Mouse (Mus musculus): ENCODE measurements at regions not wholly inside any gene's neighbourhood (a gene's known extent, or its start where the extent isn't known, plus 50 kb on each side); places are given as distances from the start of the nearest gene placed in this dataset.
A peak's percentile ranks its signal among the peaks of the same experiment; 100 is the strongest.

DNA sequence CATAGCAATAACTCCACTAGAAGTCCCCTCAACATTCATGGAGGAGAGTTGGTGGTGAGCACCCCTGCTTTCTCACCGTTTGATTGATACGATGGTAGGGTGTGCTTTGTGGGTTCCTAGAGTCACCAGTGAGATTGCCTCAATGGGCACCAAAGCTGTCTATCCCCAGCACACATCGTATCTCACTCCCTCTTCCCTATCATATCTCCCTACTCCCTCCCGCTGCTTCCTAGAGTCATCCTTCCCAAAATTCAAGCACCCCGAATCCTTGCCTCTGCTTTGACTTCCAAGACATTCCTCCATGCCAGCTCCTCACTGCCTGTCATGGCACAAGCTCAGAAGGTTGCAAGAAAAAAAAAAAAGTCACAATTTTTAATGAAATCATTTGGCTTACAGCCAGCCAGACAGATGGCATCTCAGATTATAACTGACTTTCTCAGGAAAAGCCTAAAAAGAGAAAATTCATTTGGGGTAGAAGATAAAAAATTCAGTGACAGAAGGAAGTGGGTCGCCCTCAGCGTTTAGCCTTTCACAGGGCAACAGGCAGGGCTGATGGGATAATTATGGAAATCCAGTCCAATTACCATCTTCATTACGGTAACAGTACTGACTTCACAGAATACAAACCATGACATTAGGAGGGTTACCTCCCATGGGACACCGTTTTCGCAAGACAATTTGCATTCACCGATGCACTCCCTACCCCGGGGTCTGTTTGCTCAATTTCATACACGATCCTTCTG, 114.3 kb downstream of the Drd1 start:
- DNase-seq: peak; percentile 87
- H3K9ac ChIP-seq: no peak overlapping the region
- WGBS: 41% methylated on average over 13 of the region's 13 CpGs

GRCm38 (mm10) chr13:53935174-53935699, 120.3 kb downstream of the Drd1 start:
- 69% methylated on average over 14 of the region's 14 CpGs for WGBS

More for the DNA sequence above, 114.3 kb downstream of the Drd1 start:
- no peaks in the 10 kb centered on the region for H3K9me3 ChIP-seq (ENCODE audit: low read length)
- peak overlapping the region; percentile 50 for H3K27ac ChIP-seq (ENCODE audit: low read depth, low read length)
- TF ChIP-seq CTCF (IDR thresholded peaks at IDR 0.05; ENCODE audit: low read depth): no peak
- peak; percentile 84 for ATAC-seq
- H3K36me3 ChIP-seq (ENCODE audit: insufficient read depth): no peaks in the 10 kb centered on the region
- no peak overlapping the region for H3K4me3 ChIP-seq (ENCODE audit: low read depth, low read length)
- no peaks in the 10 kb centered on the region for H3K4me1 ChIP-seq (ENCODE audit: insufficient read depth)
- no peaks in the 10 kb centered on the region for H3K27me3 ChIP-seq (ENCODE audit: insufficient read depth, low read length)
- H3K4me2 ChIP-seq (ENCODE audit: low read depth): no peak overlapping the region

DNA sequence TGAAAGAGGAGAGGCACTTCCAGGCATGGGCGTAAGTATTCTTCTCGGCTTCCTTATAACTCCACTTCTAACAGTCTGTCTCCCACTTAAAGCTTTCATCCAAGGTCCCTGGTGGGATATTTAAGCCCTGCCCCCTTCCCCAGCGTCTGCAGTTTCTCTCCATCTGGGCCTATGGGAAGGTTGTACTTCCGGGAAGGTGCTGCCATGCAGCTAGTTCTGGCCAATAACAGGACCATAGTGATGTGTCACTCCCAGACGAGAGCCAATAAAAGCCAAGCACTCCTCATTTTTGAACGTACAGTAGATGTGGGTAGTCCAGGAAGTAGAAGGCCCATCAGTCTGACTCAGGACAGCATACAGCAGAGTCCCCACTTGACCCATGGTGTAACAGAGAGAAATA, 121.0 kb downstream of the Drd1 start:
- H3K27me3 ChIP-seq (ENCODE audit: insufficient read depth, low read length): no peaks in the 10 kb centered on the region
- DNase-seq: no peak
- no peak overlapping the region for H3K4me3 ChIP-seq (ENCODE audit: low read depth, low read length)
- no peaks in the 10 kb centered on the region for H3K36me3 ChIP-seq (ENCODE audit: insufficient read depth)
- no peaks in the 10 kb centered on the region for H3K4me1 ChIP-seq (ENCODE audit: insufficient read depth)
- WGBS: 84% methylated on average over 6 of the region's 6 CpGs
- no peak overlapping the region for H3K27ac ChIP-seq (ENCODE audit: low read depth, low read length)
- no peaks in the 10 kb centered on the region for H3K9me3 ChIP-seq (ENCODE audit: low read length)
- no peak overlapping the region for H3K9ac ChIP-seq
- no peak overlapping the region for H3K4me2 ChIP-seq (ENCODE audit: low read depth)
- peak; percentile 51 for ATAC-seq
- TF ChIP-seq CTCF (IDR thresholded peaks at IDR 0.05; ENCODE audit: low read depth): no peak

More at GRCm38 (mm10) chr13:53935174-53935699, 120.3 kb downstream of the Drd1 start:
- DNase-seq (peak; percentile 51), ATAC-seq (peak; percentile 55)
- Histone ChIP-seq H3K4me2 (ENCODE audit: low read depth) (no peak overlapping the region), H3K27me3 (ENCODE audit: insufficient read depth, low read length) (no peaks in the 10 kb centered on the region), H3K36me3 (ENCODE audit: insufficient read depth) (no peaks in the 10 kb centered on the region), H3K9ac (no peak overlapping the region), H3K4me3 (ENCODE audit: low read depth, low read length) (no peak overlapping the region), H3K9me3 (ENCODE audit: low read length) (no peaks in the 10 kb centered on the region), H3K27ac (ENCODE audit: low read depth, low read length) (no peak overlapping the region), H3K4me1 (ENCODE audit: insufficient read depth) (no peaks in the 10 kb centered on the region)
- no peak for TF ChIP-seq CTCF (IDR thresholded peaks at IDR 0.05; ENCODE audit: low read depth)

DNA sequence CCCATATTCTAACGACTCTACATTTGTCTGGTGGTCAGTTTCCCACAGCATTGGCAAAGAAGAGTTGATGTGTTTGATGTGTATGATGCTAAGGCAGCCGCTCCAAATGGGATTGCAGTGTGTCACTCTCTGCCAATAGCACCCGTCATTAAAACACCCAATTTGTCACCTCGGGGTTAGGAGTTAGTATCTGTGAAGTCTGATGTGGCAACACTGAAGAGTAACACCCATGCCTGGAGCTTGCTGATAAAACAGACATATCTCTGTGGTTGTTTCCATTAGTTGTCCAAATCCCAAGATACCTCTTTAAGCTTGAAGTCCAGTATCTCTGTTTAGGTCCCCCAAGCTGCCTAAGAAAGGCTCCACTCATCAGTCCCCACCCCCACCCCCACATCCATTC, 129.4 kb downstream of the Drd1 start:
- Histone ChIP-seq H3K4me1 (ENCODE audit: insufficient read depth) (no peaks in the 10 kb centered on the region; the same call in 1 of the 2 replicates), H3K27me3 (ENCODE audit: insufficient read depth, low read length) (no peaks in the 10 kb centered on the region), H3K9me3 (ENCODE audit: low read length) (no peaks in the 10 kb centered on the region), H3K4me3 (ENCODE audit: low read depth, low read length) (no peak overlapping the region), H3K27ac (ENCODE audit: low read depth, low read length) (no peak overlapping the region), H3K9ac (no peak overlapping the region), H3K36me3 (ENCODE audit: insufficient read depth) (no peaks in the 10 kb centered on the region), H3K4me2 (ENCODE audit: low read depth) (no peak overlapping the region)
- no peak for ATAC-seq
- no peak for TF ChIP-seq CTCF (IDR thresholded peaks at IDR 0.05; ENCODE audit: low read depth)
- 81% methylated on average over 4 of the region's 4 CpGs for WGBS
- no peak for DNase-seq

GRCm38 (mm10) chr13:53924433-53924832, 131.1 kb downstream of the Drd1 start:
- H3K9me3 ChIP-seq (ENCODE audit: low read length): no peaks in the 10 kb centered on the region
- H3K27ac ChIP-seq (ENCODE audit: low read depth, low read length): peak overlapping the region; percentile 57
- H3K4me1 ChIP-seq (ENCODE audit: insufficient read depth): no peaks in the 10 kb centered on the region; the same call in 1 of the 2 replicates
- TF ChIP-seq CTCF (IDR thresholded peaks at IDR 0.05; ENCODE audit: low read depth): no peak
- no peaks in the 10 kb centered on the region for H3K27me3 ChIP-seq (ENCODE audit: insufficient read depth, low read length)
- no peak for ATAC-seq
- DNase-seq: no peak
- WGBS: 85% methylated on average over 4 of the region's 4 CpGs
- no peak overlapping the region for H3K9ac ChIP-seq
- no peaks in the 10 kb centered on the region for H3K36me3 ChIP-seq (ENCODE audit: insufficient read depth)
- H3K4me2 ChIP-seq (ENCODE audit: low read depth): no peak overlapping the region
- H3K4me3 ChIP-seq (ENCODE audit: low read depth, low read length): no peak overlapping the region

DNA sequence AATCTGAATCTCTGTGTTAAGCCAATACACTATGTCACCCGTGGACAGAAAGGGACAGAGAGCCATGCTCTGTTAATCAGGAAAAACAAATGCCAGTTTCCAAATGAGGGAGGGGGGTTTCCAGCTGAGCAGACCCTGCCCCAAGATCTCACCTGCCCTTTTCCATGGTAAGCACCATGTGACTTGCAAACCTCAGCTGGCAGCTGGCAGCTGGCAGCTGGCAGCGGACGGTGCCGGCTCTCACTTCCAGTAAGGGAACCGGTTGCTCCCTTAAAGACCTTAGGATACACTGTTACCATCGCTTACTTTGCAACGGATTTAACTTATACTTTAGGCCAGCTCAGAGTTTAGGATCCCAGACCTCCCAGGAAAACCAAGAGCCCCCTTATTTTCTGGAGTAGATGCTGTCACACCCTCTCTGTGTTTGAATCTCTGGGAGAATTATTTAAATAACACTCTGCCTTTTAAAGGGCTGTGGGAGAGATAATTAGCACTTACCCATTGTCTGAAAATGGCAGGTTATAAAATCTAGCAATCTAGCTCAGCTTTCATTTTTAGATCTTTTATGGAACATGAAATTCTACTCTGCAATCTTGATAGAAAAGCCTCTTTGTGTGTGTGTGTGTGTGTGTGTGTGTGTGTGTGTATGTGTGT, 131.7 kb downstream of the Drd1 start:
- no peak for TF ChIP-seq CTCF (IDR thresholded peaks at IDR 0.05; ENCODE audit: low read depth)
- H3K4me2 ChIP-seq (ENCODE audit: low read depth): no peak overlapping the region
- H3K4me3 ChIP-seq (ENCODE audit: low read depth, low read length): no peak overlapping the region
- peak overlapping the region; percentile 40; the same call in 1 of the 2 replicates for H3K27ac ChIP-seq (ENCODE audit: low read depth, low read length)
- no peak overlapping the region for H3K9ac ChIP-seq
- peak; percentile 58; the same call in 1 of the 2 replicates for ATAC-seq
- no peak for DNase-seq
- no peaks in the 10 kb centered on the region for H3K9me3 ChIP-seq (ENCODE audit: low read length)
- no peaks in the 10 kb centered on the region for H3K27me3 ChIP-seq (ENCODE audit: insufficient read depth, low read length)
- 55% methylated on average over 7 of the region's 7 CpGs for WGBS
- no peaks in the 10 kb centered on the region; the same call in 1 of the 2 replicates for H3K4me1 ChIP-seq (ENCODE audit: insufficient read depth)
- H3K36me3 ChIP-seq (ENCODE audit: insufficient read depth): no peaks in the 10 kb centered on the region

- Histone ChIP-seq H3K4me3 (ENCODE audit: low read depth, low read length) (no peak overlapping the region), H3K27me3 (ENCODE audit: insufficient read depth, low read length) (no peaks in the 10 kb centered on the region), H3K9ac (no peak overlapping the region), H3K9me3 (ENCODE audit: low read length) (no peaks in the 10 kb centered on the region), H3K4me1 (ENCODE audit: insufficient read depth) (no peaks in the 10 kb centered on the region; the same call in 1 of the 2 replicates), H3K36me3 (ENCODE audit: insufficient read depth) (no peaks in the 10 kb centered on the region), H3K4me2 (ENCODE audit: low read depth) (no peak overlapping the region), H3K27ac (ENCODE audit: low read depth, low read length) (no peak overlapping the region)
- DNase-seq: no peak
- WGBS: 81% methylated on average over 5 of the region's 5 CpGs
- ATAC-seq: no peak
- TF ChIP-seq CTCF (IDR thresholded peaks at IDR 0.05; ENCODE audit: low read depth): no peak
Measured at GRCm38 (mm10) chr13:53921796-53922195, 133.7 kb downstream of the Drd1 start.
